Mouse (Mus musculus): Measurements from ENCODE around the gene Gm45062. TPM values are rescaled to one million over a fixed set of nuclear protein-coding genes. Genes with fewer than 3 reads are reported as not detected.
"Not testable (repeated sequence)": the region's sequence is repeated elsewhere in the genome, so short reads cannot be mapped to it uniquely, and the experiment has no call there.

Gm45062 gene
- polyA plus RNA-seq, 1 experiment from 2014 or later: 9.7 TPM

DNA sequence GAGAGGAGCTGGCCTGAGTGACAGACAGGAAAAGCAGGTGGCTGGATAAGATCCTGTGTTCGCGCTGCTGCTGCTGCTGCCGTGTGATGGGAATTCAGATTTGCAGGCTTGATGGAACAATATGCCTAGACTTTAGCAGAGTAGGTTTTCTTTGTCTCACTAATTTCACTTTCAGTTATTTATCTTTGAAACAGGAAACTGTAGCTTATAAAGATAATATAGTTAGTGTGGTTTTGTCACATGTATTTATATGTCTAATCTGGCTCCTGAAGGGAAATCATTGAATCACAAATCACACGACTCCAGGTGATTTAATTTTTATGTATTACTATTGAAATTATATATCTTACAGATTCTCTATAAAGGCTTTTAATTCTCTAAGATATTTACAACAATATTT, 24.0 kb downstream of the Gm45062 start:
- 86% methylated on average over 4 of the region's 4 CpGs for WGBS
- Histone ChIP-seq H3K36me3 (no peaks in the 10 kb centered on the region), H3K4me3 (no peak overlapping the region)

DNA sequence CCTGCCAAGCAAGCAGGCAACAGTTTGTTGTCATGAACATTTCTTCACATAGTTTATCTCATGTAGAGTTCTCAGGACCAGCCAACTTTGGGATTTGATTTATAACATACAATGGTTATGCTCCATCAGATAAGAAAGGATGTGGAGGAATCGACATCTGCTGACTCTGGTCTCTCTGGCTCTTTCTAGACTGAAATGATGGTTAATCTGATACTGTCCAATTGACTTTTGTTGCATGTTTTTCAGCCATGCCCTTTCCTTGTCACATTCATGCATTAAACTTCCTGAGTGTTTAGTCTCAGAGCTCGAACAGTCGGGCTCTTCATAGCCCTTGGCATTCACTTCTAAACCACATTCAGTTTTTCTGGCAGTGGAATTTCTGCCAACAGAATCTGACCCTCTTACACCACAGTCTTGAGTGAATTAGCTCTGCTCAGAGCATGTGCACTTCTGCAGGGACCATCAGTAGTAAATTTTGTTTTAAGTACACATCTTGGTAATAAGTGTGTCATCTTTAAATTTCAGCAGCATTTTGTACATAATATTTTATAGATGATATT, 26.2 kb downstream of the Gm45062 start:
- 50% methylated on average over 3 of the region's 3 CpGs for WGBS
- H3K4me3 ChIP-seq: no peak overlapping the region
- H3K4me2 ChIP-seq: no peak overlapping the region
- H3K27me3 ChIP-seq: no peaks in the 10 kb centered on the region
- H3K4me1 ChIP-seq: no peaks in the 10 kb centered on the region
- H3K9me3 ChIP-seq: no peaks in the 10 kb centered on the region
- H3K27ac ChIP-seq: no peak overlapping the region
- H3K9ac ChIP-seq: no peak overlapping the region
- ATAC-seq (ENCODE audit: insufficient number of reproducible peaks, low FRiP score, low TSS enrichment, low read depth): no peak
- H3K36me3 ChIP-seq: no peaks in the 10 kb centered on the region

More for the DNA sequence above, 24.0 kb downstream of the Gm45062 start:
- Histone ChIP-seq H3K27ac (no peak overlapping the region), H3K9ac (no peak overlapping the region), H3K4me1 (no peaks in the 10 kb centered on the region), H3K9me3 (no peaks in the 10 kb centered on the region), H3K4me2 (no peak overlapping the region), H3K27me3 (no peaks in the 10 kb centered on the region)
- ATAC-seq (ENCODE audit: insufficient number of reproducible peaks, low FRiP score, low TSS enrichment, low read depth): no peak

DNA sequence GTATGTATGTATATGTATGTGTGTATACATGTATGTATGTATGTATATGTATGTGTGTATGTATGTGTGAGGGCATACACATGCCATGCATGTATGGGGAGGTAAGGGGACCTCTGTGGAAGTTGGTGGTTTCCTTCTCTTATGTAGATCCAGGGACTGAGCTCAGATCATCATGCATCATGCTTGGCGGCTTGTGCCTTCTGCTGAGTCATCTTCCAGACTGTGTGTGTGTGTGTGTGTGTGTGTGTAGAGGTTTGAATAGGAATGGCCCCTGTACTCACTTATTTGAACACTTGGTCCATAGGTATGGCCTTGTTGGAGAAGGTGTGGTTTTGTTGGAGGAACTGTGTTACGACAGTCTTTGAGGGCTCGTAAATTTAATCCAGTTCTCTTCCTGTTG, 26.9 kb downstream of the Gm45062 start:
- no peak overlapping the region for H3K9ac ChIP-seq
- 84% methylated on average over 3 of the region's 3 CpGs for WGBS
- no peak for ATAC-seq (ENCODE audit: insufficient number of reproducible peaks, low FRiP score, low TSS enrichment, low read depth)
- no peaks in the 10 kb centered on the region for H3K36me3 ChIP-seq
- H3K4me3 ChIP-seq: no peak overlapping the region
- H3K9me3 ChIP-seq: no peaks in the 10 kb centered on the region
- H3K27me3 ChIP-seq: no peaks in the 10 kb centered on the region
- no peak overlapping the region for H3K27ac ChIP-seq
- H3K4me2 ChIP-seq: no peak overlapping the region
- no peaks in the 10 kb centered on the region for H3K4me1 ChIP-seq

DNA sequence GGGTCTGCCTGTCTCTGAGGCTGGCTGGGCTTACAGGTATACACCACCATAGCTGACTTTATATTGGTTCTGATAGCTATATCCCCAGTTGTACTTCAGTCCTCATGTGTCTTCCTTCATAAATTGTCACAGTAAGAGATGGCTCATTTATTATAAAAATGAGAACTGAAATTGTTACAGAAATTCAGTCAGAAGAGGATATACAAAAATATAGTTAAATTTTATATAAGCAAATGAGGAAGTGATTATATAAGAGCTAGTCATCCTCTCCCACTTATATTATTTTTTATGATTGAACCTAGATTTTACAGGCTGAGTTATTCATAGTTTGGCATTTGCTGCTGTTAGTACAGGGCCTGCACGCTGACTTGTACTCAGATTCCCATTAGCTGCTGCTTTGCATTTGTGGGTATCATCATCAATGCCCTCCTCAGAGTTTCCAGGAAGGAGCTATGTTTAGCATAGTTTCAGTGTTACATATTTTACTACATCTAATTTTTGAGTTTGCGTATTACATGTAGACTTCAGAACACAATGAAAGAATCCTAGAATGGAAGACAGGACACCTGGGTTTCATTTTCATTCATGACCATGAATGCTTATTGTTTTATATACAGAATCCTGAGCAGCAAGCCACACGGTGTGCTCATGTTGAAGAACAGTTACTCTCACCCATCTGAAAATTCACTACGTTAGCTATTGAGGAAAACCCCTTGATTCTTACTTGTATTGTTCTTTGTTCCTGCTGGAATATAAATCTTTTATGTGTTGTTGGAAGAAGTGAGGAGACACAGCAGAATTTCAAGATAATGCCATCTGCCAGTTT, 29.7 kb downstream of the Gm45062 start:
- WGBS: 70% methylated on average over 4 of the region's 4 CpGs
- no peak for ATAC-seq (ENCODE audit: insufficient number of reproducible peaks, low FRiP score, low TSS enrichment, low read depth)

DNA sequence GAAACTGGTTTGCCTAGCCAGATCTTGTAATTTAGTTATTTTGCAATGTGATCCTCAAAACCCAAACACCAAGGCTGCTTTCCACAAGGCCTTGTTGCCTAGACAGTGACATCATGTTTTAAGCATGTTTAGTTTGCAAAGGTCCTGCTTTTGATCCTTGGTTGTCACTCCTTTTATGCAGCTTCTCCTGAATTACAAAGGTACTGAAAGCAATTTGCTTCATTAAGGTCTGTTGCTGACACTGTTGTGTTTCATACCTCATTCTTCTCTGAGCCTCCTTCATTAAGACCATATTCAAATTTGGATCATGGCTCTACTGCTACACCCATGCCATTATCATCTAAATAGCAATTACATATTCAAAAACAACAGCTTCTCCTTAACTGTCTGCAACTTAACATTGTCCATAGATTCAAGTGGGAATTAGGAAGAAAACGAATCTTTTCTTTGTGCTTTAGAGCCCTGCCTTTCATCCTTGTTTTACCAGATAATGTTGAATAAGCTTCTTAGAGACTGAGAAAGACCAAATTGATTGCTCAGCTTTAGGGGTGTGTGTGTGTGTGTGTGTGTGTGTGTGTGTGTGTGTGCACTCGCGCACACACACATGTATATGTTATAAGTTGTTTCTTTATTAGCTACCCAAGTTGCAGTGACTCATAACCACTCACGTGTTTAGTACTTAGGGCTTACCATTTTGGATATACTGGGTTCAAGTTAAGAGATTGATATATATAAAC, 35.0 kb downstream of the Gm45062 start:
- no peaks in the 10 kb centered on the region for H3K36me3 ChIP-seq
- H3K27ac ChIP-seq: no peak overlapping the region
- no peak overlapping the region for H3K4me3 ChIP-seq
- WGBS: 83% methylated on average over 4 of the region's 4 CpGs
- no peaks in the 10 kb centered on the region for H3K27me3 ChIP-seq
- no peaks in the 10 kb centered on the region for H3K9me3 ChIP-seq
- no peak for ATAC-seq (ENCODE audit: insufficient number of reproducible peaks, low FRiP score, low TSS enrichment, low read depth)
- H3K4me2 ChIP-seq: no peak overlapping the region
- H3K9ac ChIP-seq: no peak overlapping the region
- H3K4me1 ChIP-seq: no peaks in the 10 kb centered on the region

More for the DNA sequence above, 29.7 kb downstream of the Gm45062 start:
- H3K4me1 ChIP-seq: no peaks in the 10 kb centered on the region
- H3K36me3 ChIP-seq: no peaks in the 10 kb centered on the region
- no peak overlapping the region for H3K4me2 ChIP-seq
- H3K27ac ChIP-seq: no peak overlapping the region
- H3K4me3 ChIP-seq: no peak overlapping the region
- no peaks in the 10 kb centered on the region for H3K9me3 ChIP-seq
- no peak overlapping the region for H3K9ac ChIP-seq
- no peaks in the 10 kb centered on the region for H3K27me3 ChIP-seq

DNA sequence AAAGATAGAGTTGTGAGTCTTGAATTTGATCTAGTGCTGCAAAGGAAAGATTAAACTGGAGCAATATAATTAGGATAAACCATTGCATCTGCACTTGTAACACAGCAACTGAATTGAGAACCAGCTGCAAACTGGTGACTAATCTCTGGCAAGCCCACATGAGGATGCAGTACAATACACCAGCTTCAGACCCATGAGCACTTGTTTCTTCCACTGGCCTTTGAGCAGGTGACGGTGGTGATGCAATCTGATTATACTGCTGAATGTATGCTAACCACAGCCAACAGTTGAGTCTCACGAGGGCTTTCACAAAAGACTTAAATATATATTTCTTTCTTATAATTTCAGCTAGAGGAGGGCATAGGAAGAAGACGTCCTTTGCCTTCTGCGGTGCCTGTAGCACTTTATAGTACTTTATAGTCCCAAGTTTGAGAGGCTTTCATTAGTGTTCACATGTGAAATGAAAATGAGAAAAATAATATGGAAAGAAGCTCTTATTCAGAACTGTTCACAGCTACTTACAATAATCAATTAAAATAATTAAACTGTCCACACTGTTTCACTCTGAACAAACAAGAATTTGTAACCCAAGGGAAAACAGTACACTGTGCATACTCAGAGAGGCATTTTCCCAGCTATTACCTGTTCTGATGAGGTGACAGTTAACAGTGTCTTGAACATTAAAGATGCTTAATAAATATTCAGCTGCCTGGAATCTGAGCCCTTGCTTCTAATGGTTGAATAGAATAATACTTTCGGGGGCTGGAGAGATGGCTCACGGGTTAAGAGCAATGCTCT, 40.0 kb downstream of the Gm45062 start:
- 75% methylated on average over 6 of the region's 6 CpGs for WGBS
- H3K27me3 ChIP-seq: no peaks in the 10 kb centered on the region
- ATAC-seq (ENCODE audit: insufficient number of reproducible peaks, low FRiP score, low TSS enrichment, low read depth): no peak
- H3K9ac ChIP-seq: no peak overlapping the region
- H3K36me3 ChIP-seq: no peaks in the 10 kb centered on the region
- no peak overlapping the region for H3K4me3 ChIP-seq
- no peaks in the 10 kb centered on the region for H3K4me1 ChIP-seq
- H3K27ac ChIP-seq: no peak overlapping the region
- H3K9me3 ChIP-seq: no peaks in the 10 kb centered on the region
- no peak overlapping the region for H3K4me2 ChIP-seq

DNA sequence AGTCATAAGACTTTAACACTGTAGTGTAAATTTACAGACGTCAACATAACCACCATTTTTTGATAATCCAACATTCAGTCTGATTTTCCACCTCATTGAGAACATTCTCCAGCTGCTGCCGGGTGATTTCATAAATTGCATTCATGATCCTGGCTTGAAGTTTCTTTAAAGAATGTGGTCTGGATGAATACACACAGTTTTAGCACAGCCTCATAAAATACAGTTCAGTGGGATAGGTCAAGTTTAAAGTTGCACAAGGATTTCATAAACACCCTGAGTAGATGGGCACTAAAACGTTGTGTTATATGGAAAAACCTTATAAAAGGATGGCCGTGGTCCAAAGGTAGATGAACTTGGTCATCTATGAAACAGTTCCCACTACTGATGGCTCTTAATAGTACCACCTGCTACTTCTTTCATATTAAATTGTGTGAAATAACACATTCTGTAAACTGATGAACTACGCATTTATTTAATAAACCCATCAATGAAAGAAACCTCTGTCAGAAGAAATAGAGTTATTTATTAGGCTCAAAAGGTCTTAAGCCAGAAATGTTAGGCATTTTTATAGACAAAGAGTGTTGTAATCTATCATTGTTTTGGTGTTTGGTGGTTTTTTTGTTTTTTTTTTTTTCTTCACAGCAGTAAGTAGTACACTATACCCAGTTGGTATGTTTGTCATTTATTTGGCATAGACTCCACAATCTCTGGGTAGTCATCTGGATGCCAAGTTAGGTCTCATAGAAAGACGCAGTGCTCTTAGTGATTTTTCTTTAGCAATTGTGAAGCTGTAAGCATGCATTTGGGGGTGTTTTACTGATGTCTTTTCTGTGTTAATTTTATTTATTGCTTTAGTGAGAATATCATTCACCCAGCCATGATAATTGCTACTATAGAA, 48.9 kb downstream of the Gm45062 start:
- Histone ChIP-seq H3K27me3 (no peaks in the 10 kb centered on the region), H3K9me3 (no peaks in the 10 kb centered on the region), H3K36me3 (no peaks in the 10 kb centered on the region), H3K4me2 (no peak overlapping the region), H3K27ac (no peak overlapping the region), H3K9ac (no peak overlapping the region), H3K4me1 (no peaks in the 10 kb centered on the region), H3K4me3 (no peak overlapping the region)
- WGBS: 37% methylated on average over 6 of the region's 6 CpGs
- peak; percentile 71; the same call in 1 of the 2 replicates for ATAC-seq (ENCODE audit: insufficient number of reproducible peaks, low FRiP score, low TSS enrichment, low read depth)

DNA sequence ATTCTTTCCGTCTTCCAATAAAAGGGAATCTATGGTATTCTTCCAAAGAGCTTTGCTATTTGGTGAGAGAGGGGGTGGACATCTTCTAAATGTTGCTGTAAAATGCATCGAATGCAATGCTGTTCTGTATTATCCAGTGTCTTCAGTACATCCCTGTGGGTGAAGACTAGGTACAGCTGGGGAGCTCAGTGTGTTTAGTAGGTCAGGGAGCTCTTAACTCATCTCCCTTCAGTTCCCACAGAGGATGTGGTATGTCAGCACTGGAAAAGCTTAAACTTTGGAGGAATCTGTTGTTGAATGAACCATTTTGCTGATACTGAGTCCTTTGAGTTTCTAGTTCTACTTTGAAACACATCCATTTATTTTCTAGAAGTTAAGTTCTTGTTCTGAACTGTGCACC, 53.3 kb downstream of the Gm45062 start:
- Histone ChIP-seq H3K4me1 (no peaks in the 10 kb centered on the region), H3K9me3 (no peaks in the 10 kb centered on the region), H3K4me2 (no peak overlapping the region), H3K36me3 (no peaks in the 10 kb centered on the region), H3K27ac (no peak overlapping the region), H3K9ac (no peak overlapping the region), H3K27me3 (no peaks in the 10 kb centered on the region), H3K4me3 (no peak overlapping the region)
- WGBS: 84% methylated on average over 2 of the region's 2 CpGs
- no peak for ATAC-seq (ENCODE audit: insufficient number of reproducible peaks, low FRiP score, low TSS enrichment, low read depth)

DNA sequence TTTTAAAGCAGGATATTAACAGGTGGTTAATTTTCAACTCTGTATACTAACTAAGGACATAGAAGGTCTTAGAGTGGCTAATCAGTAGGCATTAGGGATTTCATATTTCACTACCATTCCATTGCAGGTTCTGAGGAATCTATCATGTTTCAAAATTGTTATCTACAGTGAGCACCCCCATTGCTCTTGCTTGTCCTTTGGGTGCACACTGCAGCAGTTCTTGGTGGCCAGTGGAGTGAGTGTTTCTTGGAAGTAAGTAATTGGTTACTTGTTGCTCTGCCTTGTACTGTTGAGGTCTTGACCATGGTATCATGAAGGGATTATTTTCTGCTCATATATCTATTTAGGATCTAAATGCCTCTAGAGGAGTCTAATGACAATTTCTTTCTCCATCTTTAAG, 57.0 kb downstream of the Gm45062 start:
- no peak overlapping the region for H3K4me2 ChIP-seq
- no peak overlapping the region for H3K27ac ChIP-seq
- ATAC-seq (ENCODE audit: insufficient number of reproducible peaks, low FRiP score, low TSS enrichment, low read depth): no peak
- no peaks in the 10 kb centered on the region for H3K9me3 ChIP-seq
- no peak overlapping the region for H3K9ac ChIP-seq
- H3K27me3 ChIP-seq: no peaks in the 10 kb centered on the region
- H3K4me1 ChIP-seq: no peaks in the 10 kb centered on the region
- no peak overlapping the region for H3K4me3 ChIP-seq
- H3K36me3 ChIP-seq: no peaks in the 10 kb centered on the region

DNA sequence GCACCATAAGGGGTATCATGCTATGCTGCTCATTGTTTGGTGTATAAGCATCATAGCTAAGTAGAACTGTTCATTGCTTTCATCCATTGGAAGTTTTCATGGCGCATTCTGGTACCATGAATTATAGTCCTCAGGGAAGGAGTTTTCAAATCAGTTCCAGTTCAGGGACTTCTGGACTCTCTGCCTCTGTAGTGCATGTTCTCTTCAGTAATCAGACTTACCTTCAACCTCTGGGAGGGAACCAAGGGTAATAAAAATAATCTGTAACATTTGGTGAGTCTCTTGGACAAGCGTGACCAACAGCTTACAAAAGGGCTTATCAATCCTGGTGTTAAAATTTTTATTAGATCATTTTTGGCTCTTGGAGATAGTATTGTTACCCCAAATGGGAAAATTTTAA, 60.3 kb downstream of the Gm45062 start:
- 70% methylated on average over 2 of the region's 2 CpGs for WGBS
- no peak for ATAC-seq (ENCODE audit: insufficient number of reproducible peaks, low FRiP score, low TSS enrichment, low read depth)
- H3K36me3 ChIP-seq: no peaks in the 10 kb centered on the region

DNA sequence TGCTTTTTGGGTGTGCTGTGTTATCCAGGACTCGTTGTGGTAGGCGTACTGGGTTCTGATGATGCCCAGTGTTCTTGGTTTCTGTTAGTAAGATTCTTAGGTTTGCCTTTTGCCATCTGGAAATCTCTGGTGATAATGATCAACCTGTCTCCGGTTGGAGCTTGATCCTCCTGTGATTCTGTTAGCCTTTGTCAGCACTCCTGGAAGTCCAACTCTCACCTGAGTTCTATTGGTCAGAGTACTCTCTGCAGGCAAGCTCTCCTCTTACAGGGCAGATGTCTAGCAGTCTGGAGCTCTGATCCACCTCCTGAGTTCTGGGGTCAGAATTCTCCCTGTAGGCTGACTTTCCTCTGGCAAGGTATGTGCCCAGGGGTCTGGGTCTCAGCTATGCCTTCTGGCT, 72.2 kb downstream of the Gm45062 start:
- not testable (repeated sequence) for H3K27me3 ChIP-seq; ATAC-seq (ENCODE audit: insufficient number of reproducible peaks, low FRiP score, low TSS enrichment, low read depth); H3K4me2 ChIP-seq; H3K9me3 ChIP-seq; H3K36me3 ChIP-seq; H3K4me3 ChIP-seq; H3K27ac ChIP-seq; H3K4me1 ChIP-seq; H3K9ac ChIP-seq
- WGBS: 94% methylated on average over 3 of the region's 3 CpGs

More for the DNA sequence above, 60.3 kb downstream of the Gm45062 start:
- H3K4me1 ChIP-seq: no peaks in the 10 kb centered on the region
- no peak overlapping the region for H3K4me2 ChIP-seq
- H3K27me3 ChIP-seq: no peaks in the 10 kb centered on the region
- no peaks in the 10 kb centered on the region for H3K9me3 ChIP-seq
- H3K27ac ChIP-seq: no peak overlapping the region
- H3K9ac ChIP-seq: no peak overlapping the region
- H3K4me3 ChIP-seq: no peak overlapping the region
